Mouse (Mus musculus): ENCODE data around the gene Faim.

The Faim gene

GRCm38 (mm10) chr9:98985800-98986475, at the start of gene Faim:
Gene Faim (plus strand): TSS chr9:98986373.
- CTCF ChIA-PET: no interaction called here

GRCm38 (mm10) chr9:98939290-98939689, 46.9 kb upstream of the Faim start:
- CTCF ChIA-PET: no interaction called here

- CTCF ChIA-PET: interaction anchor here (0.7 kb wide), 1 partner anchor 27 kb away, joined by 4 read pairs; no protein-coding TSS in a partner anchor
Measured at GRCm38 (mm10) chr9:98952171-98953050, 33.8 kb upstream of the Faim start.

GRCm38 (mm10) chr9:98953291-98953690, 32.9 kb upstream of the Faim start:
- CTCF ChIA-PET: interaction anchor here (0.7 kb wide), 1 partner anchor 28 kb away, joined by 4 read pairs; no protein-coding TSS in a partner anchor

- CTCF ChIA-PET: no interaction called here
Measured at GRCm38 (mm10) chr9:98953830-98954229, 32.3 kb upstream of the Faim start.

- CTCF ChIA-PET: no interaction called here
Measured at GRCm38 (mm10) chr9:98954391-98955102, 31.6 kb upstream of the Faim start.

- CTCF ChIA-PET: no interaction called here
Measured at GRCm38 (mm10) chr9:98955103-98955715, 31.0 kb upstream of the Faim start, which contains the start of gene Foxl2. Gene Foxl2 (plus strand): TSS chr9:98955288.

- CTCF ChIA-PET: no interaction called here
Measured at GRCm38 (mm10) chr9:98955716-98956224, 30.4 kb upstream of the Faim start.

GRCm38 (mm10) chr9:98956591-98957381, 29.4 kb upstream of the Faim start:
- CTCF ChIA-PET: no interaction called here

GRCm38 (mm10) chr9:98957751-98958351, 28.3 kb upstream of the Faim start:
- CTCF ChIA-PET: no interaction called here

GRCm38 (mm10) chr9:98958628-98959027, 27.5 kb upstream of the Faim start:
- CTCF ChIA-PET: no interaction called here

GRCm38 (mm10) chr9:98959851-98960250, 26.3 kb upstream of the Faim start:
- CTCF ChIA-PET: no interaction called here

- CTCF ChIA-PET: no interaction called here
Measured at GRCm38 (mm10) chr9:98960348-98960747, 25.8 kb upstream of the Faim start.

- CTCF ChIA-PET: no interaction called here
Measured at GRCm38 (mm10) chr9:98961591-98962477, 24.3 kb upstream of the Faim start.

GRCm38 (mm10) chr9:98962478-98963142, 23.6 kb upstream of the Faim start:
- CTCF ChIA-PET: no interaction called here

- CTCF ChIA-PET: no interaction called here
Measured at GRCm38 (mm10) chr9:98963661-98964060, 22.5 kb upstream of the Faim start.

- CTCF ChIA-PET: interaction anchor here (0.6 kb wide), 1 partner anchor 10 kb away, joined by 3 read pairs; no protein-coding TSS in a partner anchor
Measured at GRCm38 (mm10) chr9:98965084-98965483, 21.1 kb upstream of the Faim start.

GRCm38 (mm10) chr9:98973101-98973521, 13.1 kb upstream of the Faim start:
- CTCF ChIA-PET: no interaction called here

GRCm38 (mm10) chr9:98973561-98973960, 12.6 kb upstream of the Faim start:
- CTCF ChIA-PET: no interaction called here

All from spleen, embryonic (tissue).